Mouse (Mus musculus) layer of hippocampus, postnatal 25 days (tissue): ENCODE data around the gene Gnpnat1. TPM values are rescaled to one million over a fixed set of nuclear protein-coding genes. Genes with fewer than 3 reads are reported as not detected.
"Not testable (repeated sequence)": the region's sequence is repeated elsewhere in the genome, so short reads cannot be mapped to it uniquely, and the experiment has no call there.

ENCODE experiments used
- DNase-seq, 2 experiments: peaks; one replicate each; pipeline ENCODE4 v3.0.0; 2022; ENCODE audit warnings: mixed read lengths in 2 of 2, low spot score in 1 of 2; ENCODE audit errors: extremely low spot score in 1 of 2
- total RNA-seq, 2 experiments: library from RNA; stranded (reverse); gene quantifications; 2 replicates each; pipeline ENCODE4 v1.2.3; 2021

The Gnpnat1 gene
- total RNA-seq, result 10 to 100 TPM; 11.8 to 17.1 TPM

- not testable (repeated sequence) for DNase-seq
Observed at GRCm38 (mm10) chr14:45404813-45405212, at the start of gene Gnpnat1. Gene Gnpnat1 (minus strand): TSS chr14:45404913.

DNA sequence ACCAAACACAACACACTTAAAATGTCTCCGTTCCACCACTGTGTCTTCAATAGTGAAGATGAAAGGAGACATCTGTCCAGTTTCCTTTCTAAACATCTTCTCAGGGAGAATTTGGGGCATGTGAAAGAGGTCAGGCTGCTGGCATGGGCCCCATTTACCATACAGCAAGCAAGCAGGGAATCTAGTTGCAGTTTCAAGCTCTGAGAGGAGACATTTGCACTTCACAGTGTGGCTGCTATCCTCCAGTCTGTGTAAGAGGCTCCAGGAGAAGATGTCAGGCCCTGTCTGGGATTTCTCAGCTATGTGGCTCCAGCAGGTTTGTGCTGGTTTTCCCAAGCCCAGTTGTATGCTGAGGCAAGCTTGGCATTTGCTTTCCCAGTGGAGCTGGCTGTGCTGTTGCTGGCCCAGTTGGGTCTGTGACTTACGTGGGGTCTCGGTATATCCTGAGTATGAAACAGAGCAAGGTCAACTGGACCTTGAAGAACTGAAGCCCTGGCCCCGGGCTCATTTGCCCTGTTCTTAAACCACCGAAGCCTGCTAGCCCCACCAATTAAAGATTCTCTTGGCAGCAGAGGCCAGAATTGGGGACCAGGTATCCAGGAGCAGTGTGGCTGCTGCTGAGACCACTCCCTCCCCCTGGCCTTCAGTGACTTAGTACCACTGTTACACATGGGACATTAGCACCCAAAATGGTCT lies 49.0 kb upstream of the Gnpnat1 start:
- DNase-seq, result no peak

DNA sequence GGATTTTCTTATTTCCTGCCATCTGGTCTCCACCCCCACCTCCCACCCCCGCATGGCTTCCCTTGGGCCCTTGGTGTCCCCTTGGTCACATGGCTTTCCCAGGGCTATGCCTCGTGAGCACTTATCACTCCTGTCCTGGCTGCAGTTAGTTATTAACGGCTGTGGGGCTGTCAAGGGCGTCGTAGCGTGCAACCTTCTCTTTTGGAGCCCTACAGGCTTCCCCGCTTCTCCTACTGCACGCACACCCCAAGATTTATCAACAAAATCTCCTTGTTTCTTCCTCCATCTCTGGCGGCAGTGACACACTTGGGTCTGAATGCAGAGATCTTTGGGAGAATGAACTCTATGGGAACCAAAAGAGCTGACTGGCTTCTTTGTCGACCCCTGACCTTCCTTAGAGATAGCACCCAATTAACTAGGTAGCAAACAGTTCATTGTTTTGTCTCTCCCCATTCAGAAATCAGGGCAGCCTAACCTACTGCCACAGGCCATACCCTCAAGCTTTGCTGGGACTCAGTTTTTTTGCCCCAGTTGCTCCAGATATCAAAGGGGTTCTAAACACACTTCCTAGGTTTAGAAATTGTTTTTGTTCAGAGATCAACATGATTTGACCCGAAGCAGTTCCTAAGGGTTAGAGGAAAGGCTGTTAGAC lies 48.3 kb upstream of the Gnpnat1 start:
- no peak for DNase-seq

GRCm38 (mm10) chr14:45452148-45452547 lies 47.4 kb upstream of the Gnpnat1 start:
- DNase-seq, result no peak

- DNase-seq, result no peak
Observed at GRCm38 (mm10) chr14:45451090-45451489, 46.4 kb upstream of the Gnpnat1 start.

GRCm38 (mm10) chr14:45446777-45447176 lies 42.1 kb upstream of the Gnpnat1 start:
- no peak for DNase-seq

GRCm38 (mm10) chr14:45445445-45445844 lies 40.7 kb upstream of the Gnpnat1 start:
- DNase-seq, result no peak

DNA sequence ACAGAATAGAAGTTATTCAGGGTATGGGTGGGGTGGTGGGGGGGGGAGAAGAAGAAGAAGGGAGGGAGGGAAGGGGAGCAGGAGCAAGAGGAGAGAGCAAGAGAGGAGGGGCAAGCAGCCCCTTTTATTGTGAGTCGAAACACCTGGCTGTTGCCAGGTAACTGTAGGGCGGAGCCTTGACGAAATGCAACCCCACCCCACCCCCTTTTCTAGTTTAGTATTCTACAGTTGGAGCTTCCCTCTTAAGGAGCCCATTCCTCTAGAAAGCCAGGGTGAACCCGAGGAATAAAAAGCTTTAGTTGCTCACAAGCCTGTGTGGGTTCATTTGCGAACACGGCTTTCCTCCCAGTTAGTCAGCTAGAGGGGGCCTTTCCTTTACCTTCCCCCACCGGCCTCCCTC lies 40.2 kb upstream of the Gnpnat1 start:
- DNase-seq, result no peak

DNA sequence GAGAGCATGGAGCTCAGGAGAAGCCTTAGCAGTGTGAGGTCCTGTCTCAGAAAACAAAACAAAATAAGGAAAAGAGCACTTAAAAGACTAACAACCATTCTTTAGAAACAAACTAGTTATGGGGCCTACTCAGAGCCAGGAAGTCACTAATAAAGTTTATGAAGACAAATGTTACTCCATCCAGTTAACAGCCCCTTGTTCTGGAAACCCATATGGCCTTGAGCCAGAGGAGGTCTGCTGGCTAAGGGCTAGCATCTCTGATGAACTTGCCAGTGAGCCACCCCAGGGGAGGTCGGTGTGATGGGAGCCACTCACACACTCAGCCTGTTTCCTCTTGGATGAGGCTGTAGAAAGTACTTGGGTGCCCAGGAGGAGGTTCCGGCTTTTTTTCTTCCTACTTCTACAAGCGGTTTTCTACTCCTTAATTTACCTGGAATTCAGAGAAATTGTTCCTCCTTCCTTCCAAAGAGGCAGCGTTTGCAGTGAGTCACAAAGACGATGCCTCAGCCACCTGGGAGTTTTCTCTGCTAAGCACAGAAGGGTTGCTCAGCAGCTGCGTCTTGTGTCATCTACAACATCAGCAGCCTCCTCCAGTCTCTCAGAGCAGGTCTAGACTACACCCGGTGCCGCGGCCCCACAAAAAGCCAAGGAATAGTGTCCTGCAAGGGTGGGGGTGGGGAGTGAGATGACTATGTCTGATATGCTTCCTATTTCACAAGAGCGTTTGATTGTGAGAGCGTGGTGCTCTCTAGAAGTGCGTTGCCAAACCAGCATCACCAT lies 38.3 kb upstream of the Gnpnat1 start:
- DNase-seq, result no peak

DNA sequence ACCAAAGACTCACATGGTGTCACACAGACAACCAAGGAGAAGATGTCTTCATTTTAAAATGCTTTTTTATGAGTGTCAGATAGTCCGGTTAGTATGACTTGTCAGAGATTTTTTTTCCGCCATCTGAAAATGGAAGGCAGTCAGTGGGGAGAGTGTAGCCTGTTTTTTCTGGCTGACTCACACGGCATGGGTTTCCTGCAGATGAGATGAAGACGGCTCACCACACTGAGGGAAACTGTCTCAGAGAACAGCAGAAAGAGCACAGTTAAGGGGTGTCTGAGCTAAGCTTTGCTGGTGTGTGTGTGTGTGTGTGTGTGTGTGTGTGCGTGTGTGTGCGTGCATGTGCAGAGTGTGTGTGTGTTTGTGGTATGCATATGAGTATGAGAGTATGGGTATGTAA lies 36.6 kb upstream of the Gnpnat1 start:
- no peak for DNase-seq

DNA sequence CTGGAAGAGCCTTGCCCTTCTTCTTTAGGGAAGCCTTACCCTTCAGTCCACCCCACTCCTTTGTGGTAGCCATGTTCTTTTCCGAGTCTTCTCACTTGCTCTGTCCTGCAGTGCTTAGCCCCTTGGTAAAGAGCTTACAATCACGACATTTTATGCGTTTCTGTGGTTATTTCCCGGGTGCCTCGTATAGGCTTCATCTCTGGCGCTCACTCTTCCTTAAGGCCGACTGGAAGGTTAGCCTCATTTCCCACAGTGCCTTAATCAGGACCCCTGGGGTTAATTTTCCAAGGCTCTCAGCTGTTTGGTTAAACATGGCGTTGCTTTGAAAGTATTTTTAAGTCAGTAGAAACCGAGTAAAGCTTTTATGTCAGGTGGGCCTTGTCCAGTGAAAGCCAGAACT lies 34.7 kb upstream of the Gnpnat1 start:
- DNase-seq, result no peak

- no peak for DNase-seq
Observed at GRCm38 (mm10) chr14:45438931-45439275, 34.2 kb upstream of the Gnpnat1 start.

DNA sequence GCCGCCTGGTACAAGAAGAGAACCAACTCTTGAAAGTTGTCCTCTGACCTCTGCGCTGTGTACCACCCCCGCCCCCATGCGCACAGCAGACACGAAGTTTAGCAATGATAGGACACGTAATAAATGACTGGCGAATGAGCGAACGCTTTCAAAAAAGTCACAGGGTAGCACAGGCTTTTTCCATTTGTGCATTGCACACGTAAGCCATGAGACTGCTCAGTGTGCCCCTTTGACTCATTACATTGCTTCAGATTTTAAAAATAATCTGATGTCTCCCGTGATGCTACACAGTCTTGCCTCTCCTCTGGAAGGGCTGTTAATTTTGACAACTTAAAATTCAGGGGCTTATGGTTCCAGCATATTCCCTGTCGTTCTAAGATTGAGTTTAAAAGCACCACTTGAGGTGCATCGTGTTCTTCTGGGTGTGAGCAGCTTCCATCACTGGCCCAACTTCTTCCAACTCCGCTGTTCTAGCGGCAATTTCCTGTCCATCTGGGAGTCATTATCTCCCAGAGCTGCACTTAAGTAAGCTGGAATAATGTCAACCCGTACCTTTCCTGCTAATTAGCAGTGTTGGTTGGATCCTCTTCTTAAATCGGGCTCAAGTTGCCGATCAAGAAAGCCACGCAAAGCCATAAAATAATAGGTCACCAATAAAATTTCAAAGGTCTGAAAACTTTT lies 33.7 kb upstream of the Gnpnat1 start:
- no peak for DNase-seq

DNA sequence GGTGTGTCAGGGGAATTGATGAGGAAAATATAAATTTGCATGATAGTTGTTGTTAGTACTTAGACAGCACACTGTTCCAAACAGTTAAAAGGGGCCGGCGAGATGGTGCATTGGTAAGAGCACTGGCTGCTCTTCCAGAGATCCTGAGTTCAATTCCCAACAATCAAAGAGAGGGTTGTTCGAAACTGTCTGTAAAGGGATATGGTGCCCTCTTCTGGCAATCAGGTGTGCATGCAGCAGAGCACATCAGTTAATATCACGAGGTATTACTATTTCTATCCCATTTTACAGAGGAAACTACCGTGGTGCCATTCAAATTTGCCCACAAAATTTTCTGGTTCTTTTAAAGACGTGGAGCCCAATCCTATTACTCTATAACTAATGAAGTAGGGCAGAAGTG lies 29.5 kb upstream of the Gnpnat1 start:
- DNase-seq, result no peak

DNA sequence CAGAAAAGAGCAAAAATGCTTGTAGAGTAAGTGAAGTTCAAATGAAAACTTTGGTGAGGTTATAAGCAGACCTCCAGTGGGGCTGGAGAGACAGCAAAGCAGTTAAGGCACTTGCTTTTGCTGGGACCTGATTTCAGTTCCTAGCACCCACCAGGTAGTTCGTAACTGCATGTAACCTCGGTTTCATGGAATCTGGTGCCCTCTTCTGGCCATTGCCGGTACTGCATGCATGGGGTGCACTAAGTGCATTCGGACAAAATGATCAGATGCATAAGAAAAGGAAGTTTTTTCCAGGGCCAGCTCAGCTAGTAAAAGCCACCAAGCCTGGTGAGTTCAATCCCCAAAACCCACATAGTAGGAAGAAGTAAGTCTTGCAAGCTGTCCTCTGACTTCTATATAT lies 27.3 kb upstream of the Gnpnat1 start:
- no peak for DNase-seq

GRCm38 (mm10) chr14:45430066-45430842 lies 25.5 kb upstream of the Gnpnat1 start:
- no peak for DNase-seq

GRCm38 (mm10) chr14:45423220-45423619 lies 18.5 kb upstream of the Gnpnat1 start:
- peak; percentile 11 to 28 for DNase-seq

GRCm38 (mm10) chr14:45422371-45422770 lies 17.7 kb upstream of the Gnpnat1 start:
- peak in 1 of 2 experiments; percentile 12 for DNase-seq

- no peak for DNase-seq
Observed at GRCm38 (mm10) chr14:45419323-45419722, 14.6 kb upstream of the Gnpnat1 start.

- no peak for DNase-seq
Observed at GRCm38 (mm10) chr14:45418553-45418952, 13.8 kb upstream of the Gnpnat1 start.
